Mouse (Mus musculus): Measurements from ENCODE around the gene Duox1.

DNA sequence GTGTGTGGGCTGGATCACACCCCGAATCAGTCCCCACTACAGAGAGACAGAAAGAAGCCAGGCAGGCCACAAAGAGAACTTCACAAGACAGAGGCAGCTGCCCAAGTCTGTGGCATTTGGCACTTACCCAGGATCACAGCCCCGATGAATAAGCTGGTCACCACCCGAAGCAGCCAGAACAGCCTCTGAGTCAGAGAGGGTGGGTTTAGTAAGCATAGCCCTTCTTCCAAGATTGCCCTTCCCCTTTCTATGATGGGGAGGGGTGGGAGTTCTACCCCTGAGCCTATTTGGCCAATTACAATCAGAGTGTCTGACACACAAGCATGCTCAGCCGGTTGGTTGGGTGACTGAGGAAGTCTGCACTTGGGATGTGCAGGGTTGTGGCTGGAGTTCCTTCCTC, 9.3 kb upstream of the Duox1 start:
- TF ChIP-seq CTCF (IDR thresholded peaks at IDR 0.05; ENCODE audit: control insufficient read depth, insufficient read depth, low read length) (no peak), POLR2A (IDR thresholded peaks at IDR 0.05; ENCODE audit: borderline replicate concordance, control insufficient read depth, low read depth, low read length) (no peak)

Measured in bone marrow, adult 2 months (tissue).